Mouse (Mus musculus) erythroid progenitor cell, adult 5-6 weeks (primary cell): Measurements from ENCODE around the gene Gimap5. TPM values are rescaled to one million over a fixed set of nuclear protein-coding genes. Genes with fewer than 3 reads are reported as not detected.

Source experiments
- ATAC-seq: replicated peaks from 2 replicates; pipeline ENCODE4 v1.8.0; 2016; ENCODE audit warnings: moderate number of reproducible peaks, mild to moderate bottlenecking, moderate TSS enrichment, inconsistent platforms; ENCODE audit not compliant: poor library complexity, low FRiP score, severe bottlenecking
- total RNA-seq, 2 experiments: library from RNA; stranded (forward) in 1 of 2; stranded (reverse) in 1 of 2; fragments of 150-400 nt in 1 of 2; fragments of 186-747, 209-891 nt in 1 of 2; gene quantifications; 2 replicates each; pipeline versions ENCODE4 v1.2.3 to v1.2.4; 2015 to 2017; ENCODE audit warnings: low replicate concordance in 2 of 2

Gimap5 gene
- total RNA-seq, 2 experiments from 2014 or later: 4.2 to 8.0 TPM

- no peak for ATAC-seq
Measured at GRCm38 (mm10) chr6:48801897-48802296, 55.9 kb downstream of the Gimap5 start.

- no peak for ATAC-seq
Measured at GRCm38 (mm10) chr6:48803406-48804051, 57.5 kb downstream of the Gimap5 start.

Other genes with a start within 250 kb of the Gimap5 start
- gene Atp6v0e2, start 208.6 kb upstream of the Gimap5 start, total RNA-seq (2015; ENCODE audit: low replicate concordance): not detected in 2 replicates
- not detected in 2 replicates for gene Atp6v0e2, start 208.6 kb upstream of the Gimap5 start, total RNA-seq (2017; ENCODE audit: low replicate concordance)
- 2.1 TPM in 1 of 2 replicates, not detected in the other for gene Lrrc61, start 191.4 kb upstream of the Gimap5 start, total RNA-seq (2015; ENCODE audit: low replicate concordance)
- gene Lrrc61, start 191.4 kb upstream of the Gimap5 start, total RNA-seq (2017; ENCODE audit: low replicate concordance): 0.13 and 1.1 TPM in 2 replicates
- gene Rarres2, start 173.4 kb upstream of the Gimap5 start, total RNA-seq (2015; ENCODE audit: low replicate concordance): not detected in 2 replicates
- 3.6 TPM in 1 of 2 replicates, not detected in the other for gene Rarres2, start 173.4 kb upstream of the Gimap5 start, total RNA-seq (2017; ENCODE audit: low replicate concordance)
- gene Gm45021, start 156.6 kb upstream of the Gimap5 start, total RNA-seq (2015; ENCODE audit: low replicate concordance): not detected in 2 replicates
- not detected in 2 replicates for gene Gm45021, start 156.6 kb upstream of the Gimap5 start, total RNA-seq (2017; ENCODE audit: low replicate concordance)
- gene Repin1, start 152.3 kb upstream of the Gimap5 start, total RNA-seq (2015; ENCODE audit: low replicate concordance): not detected in 2 replicates
- 0.77 and 1.7 TPM in 2 replicates for gene Repin1, start 152.3 kb upstream of the Gimap5 start, total RNA-seq (2017; ENCODE audit: low replicate concordance)
- not detected in 2 replicates for gene Gm44965, start 152.3 kb upstream of the Gimap5 start, total RNA-seq (2015; ENCODE audit: low replicate concordance)
- gene Gm44965, start 152.3 kb upstream of the Gimap5 start, total RNA-seq (2017; ENCODE audit: low replicate concordance): not detected in 2 replicates
- not detected in 2 replicates for gene Zfp775, start 144.1 kb upstream of the Gimap5 start, total RNA-seq (2015; ENCODE audit: low replicate concordance)
- 0.15 TPM in 1 of 2 replicates, not detected in the other for gene Zfp775, start 144.1 kb upstream of the Gimap5 start, total RNA-seq (2017; ENCODE audit: low replicate concordance)
- not detected in 2 replicates for gene AI854703, start 119.4 kb upstream of the Gimap5 start, total RNA-seq (2015; ENCODE audit: low replicate concordance)
- not detected in 2 replicates for gene AI854703, start 119.4 kb upstream of the Gimap5 start, total RNA-seq (2017; ENCODE audit: low replicate concordance)
- gene Gimap8, start 99.0 kb upstream of the Gimap5 start, total RNA-seq (2015; ENCODE audit: low replicate concordance): 1.8 and 7.5 TPM in 2 replicates
- 1.8 and 6.7 TPM in 2 replicates for gene Gimap8, start 99.0 kb upstream of the Gimap5 start, total RNA-seq (2017; ENCODE audit: low replicate concordance)
- 5.4 and 14.4 TPM in 2 replicates for gene Gimap9, start 70.1 kb upstream of the Gimap5 start, total RNA-seq (2015; ENCODE audit: low replicate concordance)
- 5.7 and 9.0 TPM in 2 replicates for gene Gimap9, start 70.1 kb upstream of the Gimap5 start, total RNA-seq (2017; ENCODE audit: low replicate concordance)
- 13.7 and 46.5 TPM in 2 replicates for gene Gimap4, start 61.6 kb upstream of the Gimap5 start, total RNA-seq (2015; ENCODE audit: low replicate concordance)
- 26.5 and 34.1 TPM in 2 replicates for gene Gimap4, start 61.6 kb upstream of the Gimap5 start, total RNA-seq (2017; ENCODE audit: low replicate concordance)
- gene Gimap6, start 38.0 kb upstream of the Gimap5 start, total RNA-seq (2015; ENCODE audit: low replicate concordance): 11.2 and 30.2 TPM in 2 replicates
- gene Gimap6, start 38.0 kb upstream of the Gimap5 start, total RNA-seq (2017; ENCODE audit: low replicate concordance): 17.7 and 25.0 TPM in 2 replicates
- not detected in 2 replicates for gene Gm28053, start 27.6 kb upstream of the Gimap5 start, total RNA-seq (2015; ENCODE audit: low replicate concordance)
- gene Gm28053, start 27.6 kb upstream of the Gimap5 start, total RNA-seq (2017; ENCODE audit: low replicate concordance): 1.9 and 23.4 TPM in 2 replicates
- gene Gimap7, start 27.6 kb upstream of the Gimap5 start, total RNA-seq (2015; ENCODE audit: low replicate concordance): 6.1 and 10.5 TPM in 2 replicates
- 4.0 TPM in 1 of 2 replicates, not detected in the other for gene Gimap7, start 27.6 kb upstream of the Gimap5 start, total RNA-seq (2017; ENCODE audit: low replicate concordance)
- gene Gimap1, start 7.1 kb upstream of the Gimap5 start, total RNA-seq (2015; ENCODE audit: low replicate concordance): 4.3 and 7.1 TPM in 2 replicates
- gene Gimap1, start 7.1 kb upstream of the Gimap5 start, total RNA-seq (2017; ENCODE audit: low replicate concordance): 3.6 and 4.3 TPM in 2 replicates
- gene Gimap3, start 24.7 kb downstream of the Gimap5 start, total RNA-seq (2015; ENCODE audit: low replicate concordance): 8.8 and 14.1 TPM in 2 replicates
- gene Gimap3, start 24.7 kb downstream of the Gimap5 start, total RNA-seq (2017; ENCODE audit: low replicate concordance): 4.4 and 7.1 TPM in 2 replicates
- gene Tmem176a, start 94.7 kb downstream of the Gimap5 start, total RNA-seq (2015; ENCODE audit: low replicate concordance): 6.1 and 8.8 TPM in 2 replicates
- gene Tmem176a, start 94.7 kb downstream of the Gimap5 start, total RNA-seq (2017; ENCODE audit: low replicate concordance): 2.7 and 13.4 TPM in 2 replicates
- gene Tmem176b, start 95.3 kb downstream of the Gimap5 start, total RNA-seq (2015; ENCODE audit: low replicate concordance): 15.5 and 18.4 TPM in 2 replicates
- gene Tmem176b, start 95.3 kb downstream of the Gimap5 start, total RNA-seq (2017; ENCODE audit: low replicate concordance): 3.6 and 15.5 TPM in 2 replicates
- gene Aoc1, start 126.7 kb downstream of the Gimap5 start, total RNA-seq (2015; ENCODE audit: low replicate concordance): not detected in 2 replicates
- gene Aoc1, start 126.7 kb downstream of the Gimap5 start, total RNA-seq (2017; ENCODE audit: low replicate concordance): not detected in 2 replicates
- gene 1600015I10Rik, start 183.7 kb downstream of the Gimap5 start, total RNA-seq (2015; ENCODE audit: low replicate concordance): not detected in 2 replicates
- not detected in 2 replicates for gene 1600015I10Rik, start 183.7 kb downstream of the Gimap5 start, total RNA-seq (2017; ENCODE audit: low replicate concordance)
- not detected in 2 replicates for gene Doxl2, start 228.8 kb downstream of the Gimap5 start, total RNA-seq (2015; ENCODE audit: low replicate concordance)
- gene Doxl2, start 228.8 kb downstream of the Gimap5 start, total RNA-seq (2017; ENCODE audit: low replicate concordance): not detected in 2 replicates
- gene Svs1, start 240.7 kb downstream of the Gimap5 start, total RNA-seq (2015; ENCODE audit: low replicate concordance): not detected in 2 replicates
- not detected in 2 replicates for gene Svs1, start 240.7 kb downstream of the Gimap5 start, total RNA-seq (2017; ENCODE audit: low replicate concordance)